Mouse (Mus musculus) forebrain, embryonic 16.5 days (tissue): ENCODE measurements at regions not wholly inside any gene's neighbourhood (a gene's known extent, or its start where the extent isn't known, plus 50 kb on each side); places are given as distances from the start of the nearest gene placed in this dataset.

ENCODE experiments used
- ATAC-seq: fragments of 200-750 bp; cut with Nextera tagmentation; 2 replicates; pipeline ENCODE4 v1.8.0; 2017; ENCODE audit warnings: mild to moderate bottlenecking, moderate library complexity
- H3K27ac ChIP-seq: fragments of 300-500 bp; sonication (generic); 2 replicates; pipeline ENCODE4 v1.5.1; 2014; ENCODE audit warnings: low read length, control low read depth
- H3K27me3 ChIP-seq: fragments of 300-500 bp; sonication (generic); replicated peaks from 2 replicates; pipeline ENCODE4 v1.6.1; 2014; ENCODE audit warnings: low read length; ENCODE audit not compliant: control insufficient read depth, insufficient read depth
- H3K36me3 ChIP-seq: fragments of 300-500 bp; sonication (generic); 2 replicates; pipeline ENCODE4 v1.6.1; 2014; ENCODE audit not compliant: control insufficient read depth, insufficient read depth
- H3K4me1 ChIP-seq: fragments of 300-500 bp; sonication (generic); replicated peaks from 2 replicates; pipeline ENCODE4 v1.6.1; 2014; ENCODE audit warnings: low read length; ENCODE audit not compliant: control insufficient read depth, insufficient read depth
- H3K4me2 ChIP-seq: fragments of 300-500 bp; sonication (generic); 2 replicates; pipeline ENCODE4 v1.6.1; 2014; ENCODE audit warnings: mild to moderate bottlenecking, low read length, control low read depth
- H3K4me3 ChIP-seq: fragments of 300-500 bp; sonication (generic); replicated peaks from 2 replicates; pipeline ENCODE4 v1.5.1; 2014; ENCODE audit warnings: mild to moderate bottlenecking, low read length, control low read depth
- H3K9ac ChIP-seq: fragments of 300-500 bp; sonication (generic); replicated peaks from 2 replicates; pipeline ENCODE4 v1.6.1; 2014; ENCODE audit warnings: low read depth, low read length, control low read depth
- H3K9me3 ChIP-seq: fragments of 300-500 bp; sonication (generic); 2 replicates; pipeline ENCODE4 v1.6.1; 2016; ENCODE audit warnings: low read length; ENCODE audit not compliant: control insufficient read depth
- WGBS: fragments of 180-500 bp; shearing (Covaris S2); extraction: QIAGEN DNeasy Blood & Tissue Kit; methylation state at CpG from one replicate; pipeline ENCODE4 v1.1.7; 2014; 5-methylcytosine and 5-hydroxymethylcytosine counted together

DNA sequence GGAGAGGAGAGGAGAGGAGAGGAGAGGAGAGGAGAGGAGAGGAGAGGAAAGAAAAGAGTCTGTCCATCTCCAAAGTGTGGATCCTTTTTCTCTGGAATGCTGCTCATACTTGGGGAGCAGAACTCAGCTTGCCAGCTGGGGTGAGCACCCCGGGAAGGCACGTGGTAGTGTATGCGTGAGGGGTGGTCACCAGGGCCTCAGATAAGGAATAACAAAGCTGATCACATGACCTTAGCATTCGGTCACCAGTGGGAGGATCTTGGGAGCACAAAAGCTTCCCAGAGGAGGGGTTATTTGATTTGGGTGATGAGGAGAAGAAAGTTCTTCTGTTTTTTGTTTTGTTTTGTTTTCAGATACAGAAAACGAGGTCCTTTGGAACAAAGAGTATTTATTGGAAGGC lies 69.4 kb upstream of the Tle3 start:
- H3K4me1 ChIP-seq, result no peaks in the 10 kb centered on the region
- no peak overlapping the region for H3K4me3 ChIP-seq
- H3K27me3 ChIP-seq, result 0 out of 2 replicates have a peak, but pooled peaks cover 2% of the 10 kb centered on the region
- 15% methylated on average over 5 of the region's 5 CpGs for WGBS
- ATAC-seq, result no peak
- H3K9me3 ChIP-seq, result no peaks in the 10 kb centered on the region
- no peak overlapping the region for H3K27ac ChIP-seq
- no peaks in the 10 kb centered on the region for H3K36me3 ChIP-seq
- H3K4me2 ChIP-seq, result no peak overlapping the region
- no peak overlapping the region for H3K9ac ChIP-seq

DNA sequence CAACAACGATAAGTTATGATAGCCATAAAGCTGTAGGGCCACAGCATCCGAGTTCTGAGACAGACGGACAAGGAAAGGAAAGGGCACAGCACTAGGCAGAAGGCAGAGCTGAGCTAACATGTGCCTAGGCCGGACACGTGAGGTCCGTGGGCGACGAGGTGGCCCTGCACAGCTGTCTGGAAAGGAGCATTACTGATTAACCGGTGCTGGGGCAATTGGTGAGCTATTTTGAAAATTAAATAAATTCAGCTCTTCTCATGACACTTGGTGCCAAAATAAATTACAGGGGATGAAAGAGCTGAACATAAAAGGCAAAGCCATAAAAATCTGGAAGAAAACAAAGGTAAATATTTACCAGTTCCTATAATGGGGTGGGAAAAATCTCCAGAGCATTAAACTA lies 65.9 kb upstream of the Tle3 start:
- no peaks in the 10 kb centered on the region for H3K27me3 ChIP-seq
- H3K4me1 ChIP-seq, result 0 out of 2 replicates have a peak, but pooled peaks cover 2% of the 10 kb centered on the region
- no peak overlapping the region for H3K27ac ChIP-seq
- no peak overlapping the region for H3K4me2 ChIP-seq
- no peak overlapping the region for H3K4me3 ChIP-seq
- no peaks in the 10 kb centered on the region for H3K9me3 ChIP-seq
- H3K36me3 ChIP-seq, result no peaks in the 10 kb centered on the region
- ATAC-seq, result no peak
- WGBS, result 83% methylated on average over 9 of the region's 9 CpGs
- H3K9ac ChIP-seq, result no peak overlapping the region

- Histone ChIP-seq H3K4me1 (0 out of 2 replicates have a peak, but pooled peaks cover 2% of the 10 kb centered on the region), H3K9me3 (no peaks in the 10 kb centered on the region), H3K4me2 (no peak overlapping the region), H3K4me3 (no peak overlapping the region), H3K27me3 (no peaks in the 10 kb centered on the region; the same call in 1 of the 2 replicates), H3K36me3 (no peaks in the 10 kb centered on the region), H3K27ac (no peak overlapping the region), H3K9ac (no peak overlapping the region)
- 60% methylated on average over 3 of the region's 3 CpGs for WGBS
- ATAC-seq, result no peak
These were observed 63.1 kb upstream of the Tle3 start for GRCm38 (mm10) chr9:61309096-61309495.

GRCm38 (mm10) chr9:61309768-61310493 lies 62.2 kb upstream of the Tle3 start:
- no peaks in the 10 kb centered on the region; the same call in 1 of the 2 replicates for H3K27me3 ChIP-seq
- WGBS, result 65% methylated on average over 8 of the region's 8 CpGs
- no peak overlapping the region for H3K4me3 ChIP-seq
- no peak overlapping the region for H3K9ac ChIP-seq
- H3K4me1 ChIP-seq, result peaks cover 6% of the 10 kb centered on the region
- H3K9me3 ChIP-seq, result no peaks in the 10 kb centered on the region
- no peak overlapping the region for H3K27ac ChIP-seq
- H3K36me3 ChIP-seq, result no peaks in the 10 kb centered on the region
- no peak for ATAC-seq
- no peak overlapping the region for H3K4me2 ChIP-seq

DNA sequence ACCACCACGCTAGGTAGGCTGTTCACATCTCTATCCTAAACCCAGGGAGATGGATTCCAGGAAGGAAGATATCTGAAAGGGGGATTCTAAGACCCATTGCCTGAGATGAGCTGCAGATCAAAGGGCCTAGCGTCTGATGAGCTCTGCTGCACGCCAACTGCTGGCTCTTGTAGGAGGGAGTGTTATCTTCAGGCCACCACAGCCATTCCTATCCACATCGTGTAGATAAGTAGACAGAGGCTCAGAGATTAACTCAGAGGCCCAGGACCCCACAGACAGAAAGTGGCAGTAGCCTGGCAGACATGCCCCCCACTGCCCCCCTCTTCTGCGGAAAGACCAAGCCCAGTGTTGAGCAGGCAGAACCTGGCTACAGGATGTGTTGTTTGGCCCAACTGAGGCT lies 61.6 kb upstream of the Tle3 start:
- Histone ChIP-seq H3K9me3 (no peaks in the 10 kb centered on the region), H3K27me3 (no peaks in the 10 kb centered on the region; the same call in 1 of the 2 replicates), H3K4me1 (peaks cover 13% of the 10 kb centered on the region), H3K4me2 (no peak overlapping the region), H3K27ac (no peak overlapping the region), H3K9ac (no peak overlapping the region), H3K36me3 (no peaks in the 10 kb centered on the region), H3K4me3 (no peak overlapping the region)
- WGBS, result 81% methylated on average over 5 of the region's 5 CpGs
- ATAC-seq, result no peak

DNA sequence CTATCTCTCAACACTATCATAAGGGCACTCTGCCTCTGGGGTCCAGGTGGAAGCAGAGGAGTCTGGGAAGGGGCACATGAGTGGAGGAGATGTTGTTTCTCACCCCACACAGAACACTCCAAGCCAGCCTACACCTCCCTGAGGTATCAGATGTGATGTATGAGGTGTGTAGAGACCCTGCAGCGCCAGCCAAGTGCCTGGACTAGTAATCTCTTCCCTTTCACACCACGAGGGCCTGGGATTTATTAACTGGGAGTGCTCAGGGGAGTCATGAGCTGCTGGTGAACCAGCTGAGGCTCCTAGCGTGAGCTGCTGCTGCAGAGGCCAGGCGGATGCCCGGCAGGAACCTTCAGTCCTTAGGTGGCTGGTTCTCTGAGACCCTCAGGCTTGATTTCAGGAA lies 60.6 kb upstream of the Tle3 start:
- 50% methylated on average over 5 of the region's 5 CpGs for WGBS
- Histone ChIP-seq H3K4me1 (peaks cover 23% of the 10 kb centered on the region), H3K27ac (no peak overlapping the region), H3K27me3 (no peaks in the 10 kb centered on the region; the same call in 1 of the 2 replicates), H3K9ac (no peak overlapping the region), H3K9me3 (no peaks in the 10 kb centered on the region), H3K36me3 (no peaks in the 10 kb centered on the region), H3K4me2 (no peak overlapping the region), H3K4me3 (no peak overlapping the region)
- ATAC-seq, result no peak

DNA sequence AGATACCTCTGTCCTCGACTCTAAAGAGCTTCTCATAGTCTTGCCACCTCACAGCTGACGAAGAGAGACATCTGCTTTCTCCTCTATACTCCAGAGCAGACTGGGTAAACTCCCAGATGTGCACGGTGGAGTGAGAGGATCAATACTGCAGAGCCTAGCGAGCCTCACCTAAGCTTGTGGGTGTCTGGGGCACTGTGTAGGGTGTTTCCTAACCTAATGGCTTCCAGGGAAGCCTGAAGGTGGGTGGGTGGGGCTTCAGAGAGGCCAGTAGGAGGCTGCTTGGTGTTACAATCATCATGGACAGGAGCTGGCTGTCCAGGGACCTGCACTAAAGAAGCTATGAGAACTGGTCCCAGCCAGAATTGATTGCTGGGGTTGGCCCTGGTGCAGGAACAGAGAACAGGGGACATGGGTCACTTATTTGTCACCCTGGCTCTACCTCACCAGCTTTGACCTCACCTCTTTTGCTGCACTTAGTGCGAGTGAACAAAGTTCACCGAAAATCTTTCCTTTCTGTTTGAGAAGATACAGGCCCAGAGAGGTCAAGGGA lies 57.5 kb upstream of the Tle3 start:
- no peak overlapping the region for H3K9ac ChIP-seq
- 62% methylated on average over 6 of the region's 6 CpGs for WGBS

DNA sequence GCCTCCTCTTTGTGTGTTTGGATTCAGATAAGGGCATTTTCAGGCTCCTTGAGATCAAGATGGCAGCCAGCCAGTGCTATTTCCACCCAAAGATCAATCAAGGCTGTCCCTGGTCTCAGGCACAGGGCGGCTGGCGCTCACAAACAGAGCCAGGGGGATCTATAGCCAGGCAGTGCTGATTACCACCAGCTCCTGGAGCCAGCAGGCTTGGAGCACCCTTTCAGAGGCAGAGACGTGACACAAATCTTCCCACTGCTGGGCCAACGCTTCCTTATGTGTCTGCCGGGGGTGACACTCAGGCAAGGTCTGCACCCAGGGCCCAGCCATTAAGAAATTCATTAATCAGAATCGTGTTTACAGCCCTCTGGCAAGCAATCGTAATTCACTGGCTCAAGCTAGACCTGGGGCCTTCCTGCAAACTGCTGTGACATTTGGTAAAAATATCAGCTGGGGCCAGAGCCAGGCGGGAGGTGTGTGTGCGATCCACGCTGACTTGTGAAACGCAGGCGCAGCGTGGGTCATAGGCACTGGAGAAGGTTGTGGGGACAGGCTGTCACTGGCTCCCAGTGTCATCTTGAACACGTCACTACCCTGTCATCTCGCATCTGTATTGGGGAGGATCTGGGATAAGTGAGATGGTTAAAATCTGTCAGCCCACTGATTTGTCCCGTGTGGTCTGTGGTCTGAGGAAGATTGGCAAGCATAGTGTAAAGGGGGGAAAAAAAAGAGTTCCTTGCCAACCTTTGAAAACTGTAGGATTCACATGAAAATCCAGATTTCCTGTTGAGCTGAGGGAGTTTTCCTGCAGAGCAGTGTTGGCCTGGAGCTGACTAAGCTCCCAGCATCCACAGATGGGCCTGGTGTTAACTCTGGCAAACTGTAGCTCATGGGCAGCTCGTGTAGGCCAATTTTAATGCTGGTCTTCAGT lies 56.5 kb upstream of the Tle3 start:
- ATAC-seq, result peak; percentile 76

More for the DNA sequence above, 57.5 kb upstream of the Tle3 start:
- Histone ChIP-seq H3K36me3 (no peaks in the 10 kb centered on the region), H3K27ac (no peak overlapping the region), H3K27me3 (peaks cover 2% of the 10 kb centered on the region; the same call in 1 of the 2 replicates), H3K4me2 (no peak overlapping the region), H3K9me3 (no peaks in the 10 kb centered on the region), H3K4me3 (no peak overlapping the region), H3K4me1 (peaks cover 21% of the 10 kb centered on the region)
- ATAC-seq, result no peak

DNA sequence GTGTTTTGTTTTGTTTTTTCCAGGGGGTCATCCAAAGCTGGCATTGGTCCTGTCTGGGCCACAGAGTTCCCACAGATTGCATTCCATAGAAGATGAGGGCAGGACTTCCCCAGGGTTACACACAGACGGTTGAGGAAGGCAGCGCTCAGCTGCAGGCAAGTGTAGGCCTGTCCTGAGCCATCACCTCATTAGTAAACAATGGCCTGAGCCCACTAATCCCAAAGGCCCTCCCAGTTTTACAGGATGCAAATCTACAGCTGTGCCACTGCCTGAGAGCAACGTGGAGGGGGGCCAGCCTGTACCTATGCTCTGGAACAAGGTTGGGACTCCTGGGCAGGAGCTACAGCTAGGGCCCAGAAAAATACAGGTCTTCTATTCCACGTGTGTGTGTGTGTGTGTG lies 55.7 kb upstream of the Tle3 start:
- peaks cover 21% of the 10 kb centered on the region for H3K4me1 ChIP-seq
- peaks cover 2% of the 10 kb centered on the region; the same call in 1 of the 2 replicates for H3K27me3 ChIP-seq
- H3K4me3 ChIP-seq, result no peak overlapping the region
- no peak overlapping the region for H3K4me2 ChIP-seq
- WGBS, result 16% methylated on average over 4 of the region's 4 CpGs
- H3K36me3 ChIP-seq, result no peaks in the 10 kb centered on the region
- no peak overlapping the region for H3K27ac ChIP-seq
- no peak overlapping the region for H3K9ac ChIP-seq
- ATAC-seq, result no peak
- H3K9me3 ChIP-seq, result no peaks in the 10 kb centered on the region

More for the DNA sequence above, 56.5 kb upstream of the Tle3 start:
- Histone ChIP-seq H3K9ac (no peak overlapping the region), H3K4me3 (no peak overlapping the region), H3K27me3 (peaks cover 2% of the 10 kb centered on the region; the same call in 1 of the 2 replicates), H3K36me3 (no peaks in the 10 kb centered on the region), H3K4me2 (no peak overlapping the region), H3K27ac (peak overlapping the region; percentile 42; the same call in 1 of the 2 replicates), H3K4me1 (peaks cover 21% of the 10 kb centered on the region), H3K9me3 (no peaks in the 10 kb centered on the region)
- WGBS, result 29% methylated on average over 17 of the region's 17 CpGs
